Mouse (Mus musculus) spleen, adult 2 months (tissue): Measurements from ENCODE around the gene Dynlt1f.
"Not testable (repeated sequence)": the region's sequence is repeated elsewhere in the genome, so short reads cannot be mapped to it uniquely, and the experiment has no call there.

Source experiments
- CTCF ChIP-seq: fragments of 200-500 bp; IDR thresholded peaks from 2 replicates; pipeline ENCODE4 v1.5.1; 2011; ENCODE audit warnings: mild to moderate bottlenecking, inconsistent platforms; ENCODE audit not compliant: insufficient read depth, insufficient read length, insufficient replicate concordance; ENCODE audit errors: extremely low read depth
- POLR2A ChIP-seq: fragments of 200-500 bp; IDR thresholded peaks from 2 replicates; pipeline ENCODE4 v1.6.1; 2011; ENCODE audit warnings: low read depth, low read length, inconsistent platforms

GRCm38 (mm10) chr17:6655087-6655511 is 601 bp downstream of the Dynlt1f start:
- not testable (repeated sequence) for TF ChIP-seq POLR2A, CTCF
